Mouse (Mus musculus): Measurements from ENCODE around the gene Scimp. TPM values are rescaled to one million over a fixed set of nuclear protein-coding genes. Genes with fewer than 3 reads are reported as not detected.

Scimp gene
- polyA plus RNA-seq, 1 experiment from 2014 or later: 1.0 TPM

- Histone ChIP-seq H3K27me3 (ENCODE audit: control insufficient read depth, insufficient read depth, low read depth, low read length) (no peaks in the 10 kb centered on the region), H3K9ac (ENCODE audit: low read depth, low read length) (no peak overlapping the region), H3K4me2 (ENCODE audit: low read depth, low read length) (no peak overlapping the region), H3K9me3 (replicated peaks; ENCODE audit: control insufficient read depth, low read length) (no peaks in the 10 kb centered on the region), H3K4me1 (ENCODE audit: control insufficient read depth, low read depth, low read length) (no peaks in the 10 kb centered on the region), H3K4me3 (ENCODE audit: low read depth, low read length) (no peak overlapping the region), H3K27ac (ENCODE audit: low read length) (no peak overlapping the region), H3K36me3 (ENCODE audit: control insufficient read depth, insufficient read depth) (no peaks in the 10 kb centered on the region)
- ATAC-seq (ENCODE audit: low read depth): no peak
- 37% methylated on average over 8 of the region's 8 CpGs for WGBS (ENCODE audit: insufficient replicate concordance)
Observed at GRCm38 (mm10) chr11:70805641-70806175, 6.7 kb downstream of the Scimp start.

GRCm38 (mm10) chr11:70804395-70804794, 8.0 kb downstream of the Scimp start:
- Histone ChIP-seq H3K4me2 (ENCODE audit: low read depth, low read length) (no peak overlapping the region), H3K4me3 (ENCODE audit: low read depth, low read length) (no peak overlapping the region), H3K9me3 (replicated peaks; ENCODE audit: control insufficient read depth, low read length) (no peaks in the 10 kb centered on the region), H3K36me3 (ENCODE audit: control insufficient read depth, insufficient read depth) (no peaks in the 10 kb centered on the region), H3K27ac (ENCODE audit: low read length) (no peak overlapping the region), H3K9ac (ENCODE audit: low read depth, low read length) (no peak overlapping the region), H3K4me1 (ENCODE audit: control insufficient read depth, low read depth, low read length) (no peaks in the 10 kb centered on the region), H3K27me3 (ENCODE audit: control insufficient read depth, insufficient read depth, low read depth, low read length) (no peaks in the 10 kb centered on the region)
- no peak for ATAC-seq (ENCODE audit: low read depth)
- 45% methylated on average over 3 of the region's 3 CpGs for WGBS (ENCODE audit: insufficient replicate concordance)

DNA sequence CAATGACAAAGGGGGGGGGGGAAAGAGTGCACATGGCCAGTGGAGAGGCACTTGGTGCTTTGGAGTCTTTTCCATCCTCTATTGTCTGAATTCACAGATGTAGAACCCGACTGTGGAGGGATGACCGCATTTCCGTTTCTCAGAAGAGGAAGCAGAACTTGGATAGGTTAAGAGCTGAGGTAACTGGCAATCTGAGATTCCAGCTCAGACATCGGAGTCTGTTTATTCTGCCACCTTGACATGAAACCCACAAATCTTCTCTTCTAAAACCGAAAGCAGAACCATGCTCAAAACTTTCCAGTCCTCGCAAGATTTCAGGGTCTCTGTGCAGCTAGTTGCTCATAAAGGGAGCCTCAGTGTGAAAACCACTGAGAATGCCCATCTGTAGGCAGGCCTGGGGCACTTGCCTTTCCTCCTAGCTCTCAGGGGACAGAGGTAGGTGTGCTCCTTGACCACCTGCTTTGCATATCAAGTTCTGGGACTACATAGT, 8.6 kb downstream of the Scimp start:
- no peaks in the 10 kb centered on the region for H3K9me3 ChIP-seq (replicated peaks; ENCODE audit: control insufficient read depth, low read length)
- H3K9ac ChIP-seq (ENCODE audit: low read depth, low read length): no peak overlapping the region
- H3K4me2 ChIP-seq (ENCODE audit: low read depth, low read length): no peak overlapping the region
- H3K27me3 ChIP-seq (ENCODE audit: control insufficient read depth, insufficient read depth, low read depth, low read length): no peaks in the 10 kb centered on the region
- H3K36me3 ChIP-seq (ENCODE audit: control insufficient read depth, insufficient read depth): no peaks in the 10 kb centered on the region
- no peak overlapping the region for H3K4me3 ChIP-seq (ENCODE audit: low read depth, low read length)
- 17% methylated on average over 6 of the region's 6 CpGs for WGBS (ENCODE audit: insufficient replicate concordance)
- H3K4me1 ChIP-seq (ENCODE audit: control insufficient read depth, low read depth, low read length): no peaks in the 10 kb centered on the region
- H3K27ac ChIP-seq (ENCODE audit: low read length): no peak overlapping the region; the same call in 1 of the 2 replicates
- no peak for ATAC-seq (ENCODE audit: low read depth)

- Histone ChIP-seq H3K4me3 (ENCODE audit: low read depth, low read length) (no peak overlapping the region), H3K27me3 (ENCODE audit: control insufficient read depth, insufficient read depth, low read depth, low read length) (no peaks in the 10 kb centered on the region), H3K4me1 (ENCODE audit: control insufficient read depth, low read depth, low read length) (no peaks in the 10 kb centered on the region), H3K36me3 (ENCODE audit: control insufficient read depth, insufficient read depth) (no peaks in the 10 kb centered on the region), H3K4me2 (ENCODE audit: low read depth, low read length) (no peak overlapping the region), H3K27ac (ENCODE audit: low read length) (no peak overlapping the region), H3K9me3 (replicated peaks; ENCODE audit: control insufficient read depth, low read length) (no peaks in the 10 kb centered on the region), H3K9ac (ENCODE audit: low read depth, low read length) (no peak overlapping the region)
- WGBS (ENCODE audit: insufficient replicate concordance): 45% methylated on average over 2 of the region's 2 CpGs
- no peak for ATAC-seq (ENCODE audit: low read depth)
Observed at GRCm38 (mm10) chr11:70802865-70803261, 9.5 kb downstream of the Scimp start.

- no peak overlapping the region for H3K27ac ChIP-seq (ENCODE audit: low read length)
- 78% methylated on average over 2 of the region's 2 CpGs for WGBS (ENCODE audit: insufficient replicate concordance)
- no peak overlapping the region for H3K9ac ChIP-seq (ENCODE audit: low read depth, low read length)
- H3K9me3 ChIP-seq (replicated peaks; ENCODE audit: control insufficient read depth, low read length): no peaks in the 10 kb centered on the region
- no peaks in the 10 kb centered on the region for H3K27me3 ChIP-seq (ENCODE audit: control insufficient read depth, insufficient read depth, low read depth, low read length)
- no peak overlapping the region for H3K4me2 ChIP-seq (ENCODE audit: low read depth, low read length)
- H3K36me3 ChIP-seq (ENCODE audit: control insufficient read depth, insufficient read depth): no peaks in the 10 kb centered on the region
- no peak overlapping the region for H3K4me3 ChIP-seq (ENCODE audit: low read depth, low read length)
- no peaks in the 10 kb centered on the region for H3K4me1 ChIP-seq (ENCODE audit: control insufficient read depth, low read depth, low read length)
- no peak for ATAC-seq (ENCODE audit: low read depth)
Observed at GRCm38 (mm10) chr11:70802208-70802864, 10.1 kb downstream of the Scimp start.

GRCm38 (mm10) chr11:70792409-70792808, 20.0 kb downstream of the Scimp start:
- H3K9ac ChIP-seq (ENCODE audit: low read depth, low read length): no peak overlapping the region
- no peak overlapping the region for H3K4me2 ChIP-seq (ENCODE audit: low read depth, low read length)
- 71% methylated on average over 1 of the region's 1 CpGs for WGBS (ENCODE audit: insufficient replicate concordance)
- no peaks in the 10 kb centered on the region for H3K36me3 ChIP-seq (ENCODE audit: control insufficient read depth, insufficient read depth)
- H3K4me1 ChIP-seq (ENCODE audit: control insufficient read depth, low read depth, low read length): no peaks in the 10 kb centered on the region
- no peak overlapping the region for H3K4me3 ChIP-seq (ENCODE audit: low read depth, low read length)
- H3K9me3 ChIP-seq (replicated peaks; ENCODE audit: control insufficient read depth, low read length): no peaks in the 10 kb centered on the region
- no peak overlapping the region for H3K27ac ChIP-seq (ENCODE audit: low read length)
- no peaks in the 10 kb centered on the region for H3K27me3 ChIP-seq (ENCODE audit: control insufficient read depth, insufficient read depth, low read depth, low read length)
- no peak for ATAC-seq (ENCODE audit: low read depth)

DNA sequence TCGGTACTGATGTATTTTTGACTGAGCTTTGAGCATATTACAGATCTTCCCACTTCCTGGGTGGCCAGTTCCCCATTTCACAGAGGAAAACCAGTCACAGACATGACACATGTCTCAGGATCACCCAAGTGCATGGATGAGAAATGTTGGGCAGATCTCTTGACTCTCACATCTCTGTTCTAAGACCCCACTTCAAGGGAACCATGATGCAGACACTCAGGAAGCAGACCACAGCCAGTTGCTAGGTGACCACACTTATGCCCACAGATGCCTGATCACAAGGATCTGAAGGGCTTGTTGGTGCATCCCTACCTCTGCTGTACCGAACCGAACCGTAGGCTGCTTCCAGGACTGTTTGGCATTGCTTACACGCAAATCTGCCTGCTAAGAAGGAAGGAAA, 20.7 kb downstream of the Scimp start:
- no peak for ATAC-seq (ENCODE audit: low read depth)
- Histone ChIP-seq H3K9ac (ENCODE audit: low read depth, low read length) (no peak overlapping the region), H3K4me3 (ENCODE audit: low read depth, low read length) (no peak overlapping the region), H3K27me3 (ENCODE audit: control insufficient read depth, insufficient read depth, low read depth, low read length) (no peaks in the 10 kb centered on the region), H3K9me3 (replicated peaks; ENCODE audit: control insufficient read depth, low read length) (no peaks in the 10 kb centered on the region), H3K36me3 (ENCODE audit: control insufficient read depth, insufficient read depth) (no peaks in the 10 kb centered on the region), H3K4me1 (ENCODE audit: control insufficient read depth, low read depth, low read length) (no peaks in the 10 kb centered on the region), H3K27ac (ENCODE audit: low read length) (no peak overlapping the region), H3K4me2 (ENCODE audit: low read depth, low read length) (no peak overlapping the region)
- 55% methylated on average over 5 of the region's 5 CpGs for WGBS (ENCODE audit: insufficient replicate concordance)

- 41% methylated on average over 7 of the region's 7 CpGs for WGBS (ENCODE audit: insufficient replicate concordance)
- ATAC-seq (ENCODE audit: low read depth): no peak
- Histone ChIP-seq H3K4me2 (ENCODE audit: low read depth, low read length) (no peak overlapping the region), H3K27ac (ENCODE audit: low read length) (no peak overlapping the region), H3K27me3 (ENCODE audit: control insufficient read depth, insufficient read depth, low read depth, low read length) (no peaks in the 10 kb centered on the region), H3K9me3 (replicated peaks; ENCODE audit: control insufficient read depth, low read length) (no peaks in the 10 kb centered on the region), H3K9ac (ENCODE audit: low read depth, low read length) (no peak overlapping the region), H3K36me3 (ENCODE audit: control insufficient read depth, insufficient read depth) (no peaks in the 10 kb centered on the region), H3K4me1 (ENCODE audit: control insufficient read depth, low read depth, low read length) (no peaks in the 10 kb centered on the region), H3K4me3 (ENCODE audit: low read depth, low read length) (no peak overlapping the region)
Observed at GRCm38 (mm10) chr11:70790874-70791551, 21.4 kb downstream of the Scimp start.

GRCm38 (mm10) chr11:70790426-70790825, 22.0 kb downstream of the Scimp start:
- Histone ChIP-seq H3K9ac (ENCODE audit: low read depth, low read length) (no peak overlapping the region), H3K27me3 (ENCODE audit: control insufficient read depth, insufficient read depth, low read depth, low read length) (no peaks in the 10 kb centered on the region), H3K9me3 (replicated peaks; ENCODE audit: control insufficient read depth, low read length) (no peaks in the 10 kb centered on the region), H3K4me1 (ENCODE audit: control insufficient read depth, low read depth, low read length) (no peaks in the 10 kb centered on the region), H3K4me3 (ENCODE audit: low read depth, low read length) (no peak overlapping the region), H3K27ac (ENCODE audit: low read length) (no peak overlapping the region), H3K4me2 (ENCODE audit: low read depth, low read length) (no peak overlapping the region), H3K36me3 (ENCODE audit: control insufficient read depth, insufficient read depth) (no peaks in the 10 kb centered on the region)
- WGBS (ENCODE audit: insufficient replicate concordance): 61% methylated on average over 2 of the region's 2 CpGs
- no peak for ATAC-seq (ENCODE audit: low read depth)
